Mouse (Mus musculus) heart, embryonic 11.5 days (tissue): ENCODE measurements at regions not wholly inside any gene's neighbourhood (a gene's known extent, or its start where the extent isn't known, plus 50 kb on each side); places are given as distances from the start of the nearest gene placed in this dataset.

Source experiments
- ATAC-seq: fragments of 200-750 bp; cut with Nextera tagmentation; replicated peaks from 2 replicates; pipeline ENCODE4 v1.8.0; 2017; ENCODE audit warnings: moderate library complexity; ENCODE audit not compliant: insufficient number of reproducible peaks, low FRiP score, low TSS enrichment
- H3K27ac ChIP-seq: fragments of 300-500 bp; sonication (generic); 2 replicates; pipeline ENCODE4 v1.5.1; 2014; ENCODE audit warnings: mild to moderate bottlenecking, low read depth, low read length
- H3K27me3 ChIP-seq: fragments of 300-500 bp; sonication (generic); 2 replicates; pipeline ENCODE4 v1.6.1; 2014; ENCODE audit warnings: mild to moderate bottlenecking, low read length, mixed read lengths; ENCODE audit not compliant: control insufficient read depth, insufficient read depth
- H3K36me3 ChIP-seq: fragments of 300-500 bp; sonication (generic); 2 replicates; pipeline ENCODE4 v1.6.1; 2014; ENCODE audit warnings: mild to moderate bottlenecking, low read length, moderate library complexity, mixed read lengths; ENCODE audit not compliant: control insufficient read depth, insufficient read depth
- H3K4me1 ChIP-seq: fragments of 300-500 bp; sonication (generic); 2 replicates; pipeline ENCODE4 v1.6.1; 2014; ENCODE audit warnings: low read length; ENCODE audit not compliant: control insufficient read depth, insufficient read depth
- H3K4me2 ChIP-seq: fragments of 300-500 bp; sonication (generic); 2 replicates; pipeline ENCODE4 v1.6.1; 2014; ENCODE audit warnings: mild to moderate bottlenecking, moderate library complexity
- H3K4me3 ChIP-seq: fragments of 300-500 bp; sonication (generic); 2 replicates; pipeline ENCODE4 v1.5.1; 2014; ENCODE audit warnings: low read depth, low read length
- H3K9ac ChIP-seq: fragments of 300-500 bp; sonication (generic); 2 replicates; pipeline ENCODE4 v1.6.1; 2014; ENCODE audit warnings: mild to moderate bottlenecking, low read depth, low read length, moderate library complexity
- H3K9me3 ChIP-seq: fragments of 300-500 bp; sonication (generic); replicated peaks from 2 replicates; pipeline ENCODE4 v1.6.1; 2016; ENCODE audit warnings: low read length; ENCODE audit not compliant: control insufficient read depth
- WGBS: fragments of 180-500 bp; shearing (Covaris S2); extraction: QIAGEN DNeasy Blood & Tissue Kit; methylation state at CpG from one replicate; pipeline ENCODE4 v1.1.7; 2014; ENCODE audit not compliant: insufficient replicate concordance; 5-methylcytosine and 5-hydroxymethylcytosine counted together

DNA sequence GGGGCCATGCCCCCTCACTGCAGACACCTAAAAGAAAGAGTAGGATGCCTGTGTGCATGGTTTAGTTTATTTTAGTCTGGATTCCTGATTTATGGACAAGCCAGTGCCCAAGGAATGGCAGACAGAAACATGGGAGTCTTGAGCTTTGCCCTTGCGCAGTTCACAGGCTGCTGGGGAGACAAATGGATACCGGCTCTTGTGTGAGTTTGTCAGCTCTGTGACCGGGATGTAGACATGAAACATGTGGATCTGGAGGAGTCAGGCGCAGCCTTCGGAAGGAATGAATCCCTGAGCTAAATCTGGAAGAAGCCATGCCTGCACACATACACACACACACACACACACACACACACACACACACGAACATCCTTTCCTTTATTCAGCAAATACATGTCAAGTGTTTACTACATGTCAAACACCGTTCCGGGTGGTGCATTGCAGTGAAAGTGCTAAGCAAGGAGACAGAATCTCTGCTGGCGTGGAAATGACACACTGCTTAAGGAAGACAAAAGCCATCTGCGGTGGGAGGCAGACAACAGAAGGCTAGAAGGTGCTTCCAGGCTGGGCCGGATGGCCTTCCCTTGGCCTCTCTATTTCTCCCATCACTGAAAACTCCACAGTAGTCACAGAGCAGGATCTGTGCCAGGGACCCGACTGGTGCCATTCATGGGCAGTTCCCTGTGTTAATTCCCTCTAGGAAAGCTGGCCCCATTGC is 144.0 kb downstream of the Kit start:
- no peak overlapping the region for H3K4me2 ChIP-seq
- no peaks in the 10 kb centered on the region for H3K36me3 ChIP-seq
- ATAC-seq = no peak
- no peak overlapping the region for H3K4me3 ChIP-seq
- 69% methylated on average over 12 of the region's 12 CpGs for WGBS
- no peaks in the 10 kb centered on the region for H3K27me3 ChIP-seq
- peaks cover 10% of the 10 kb centered on the region for H3K4me1 ChIP-seq
- H3K9ac ChIP-seq = no peak overlapping the region
- no peak overlapping the region for H3K27ac ChIP-seq
- no peaks in the 10 kb centered on the region for H3K9me3 ChIP-seq
